Mouse (Mus musculus) C2C12 (cell line): ENCODE results near the gene Dstn.

Experiments used
- CEBPB ChIP-seq: IDR thresholded peaks from one replicate; pipeline ENCODE4 v1.6.1; 2011; ENCODE audit warnings: low read depth, mild to moderate bottlenecking, control low read depth, moderate library complexity
- CTCF ChIP-seq: IDR thresholded peaks from one replicate; pipeline ENCODE4 v1.5.1; 2011; ENCODE audit not compliant: control insufficient read depth, insufficient read depth, insufficient read length
- FOSL1 ChIP-seq: IDR thresholded peaks from one replicate; pipeline ENCODE4 v1.8.0; 2011; ENCODE audit warnings: mild to moderate bottlenecking, low read length; ENCODE audit not compliant: poor library complexity, insufficient read depth, severe bottlenecking
- MAX ChIP-seq: IDR thresholded peaks from one replicate; pipeline ENCODE4 v1.6.1; 2011; ENCODE audit warnings: mild to moderate bottlenecking, control low read depth
- MYOD1 ChIP-seq: IDR thresholded peaks from one replicate; pipeline ENCODE4 v1.6.1; 2011; ENCODE audit warnings: low read depth; ENCODE audit not compliant: control insufficient read depth, insufficient read length
- MYOG ChIP-seq: IDR thresholded peaks from one replicate; pipeline ENCODE4 v1.6.1; 2011; ENCODE audit not compliant: control insufficient read depth, insufficient read length; ENCODE audit errors: extremely low read depth
- USF1 ChIP-seq: IDR thresholded peaks from one replicate; pipeline ENCODE4 v1.6.1; 2011; ENCODE audit warnings: low read depth, mild to moderate bottlenecking, control low read depth, moderate library complexity

DNA sequence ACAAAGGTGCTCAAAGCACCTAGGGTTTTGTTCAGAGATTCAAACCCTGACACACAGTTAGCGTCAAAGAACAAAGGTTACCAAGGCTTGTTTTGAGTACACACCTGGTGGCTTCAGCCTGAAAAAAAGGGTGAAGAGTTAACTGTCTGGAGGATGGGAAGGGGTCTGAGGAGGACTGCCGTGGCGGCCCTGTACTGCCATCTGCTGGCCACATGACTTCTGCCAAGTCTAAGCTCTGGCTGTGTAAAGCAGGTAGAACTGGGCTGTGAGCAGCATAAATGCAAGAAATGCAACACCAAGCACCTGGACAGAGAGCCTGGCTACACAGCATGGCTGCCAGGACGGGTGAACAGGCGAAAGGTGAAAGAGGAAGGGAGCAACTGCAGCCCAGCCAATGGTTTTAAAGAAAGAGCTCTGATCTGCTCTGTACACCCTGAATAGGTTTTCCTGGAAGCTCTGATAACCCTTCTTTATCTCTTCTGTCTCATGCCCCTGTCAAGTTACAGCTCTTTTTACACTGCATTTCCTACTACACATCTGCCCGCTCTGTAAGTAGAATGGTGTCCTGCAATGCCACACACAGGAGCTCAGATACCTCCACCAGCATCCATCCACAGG is 65.8 kb downstream of the Dstn start:
- no peak for TF ChIP-seq FOSL1
- TF ChIP-seq CTCF: peak; percentile 63
- TF ChIP-seq USF1: no peak
- no peak for TF ChIP-seq MYOG
- no peak for TF ChIP-seq MAX
- no peak for TF ChIP-seq MYOD1
- no peak for TF ChIP-seq CEBPB
